Mouse (Mus musculus) intestine, embryonic 16.5 days (tissue): ENCODE measurements at regions not wholly inside any gene's neighbourhood (a gene's known extent, or its start where the extent isn't known, plus 50 kb on each side); places are given as distances from the start of the nearest gene placed in this dataset.

Experiments
- ATAC-seq: fragments of 200-750 bp; cut with Nextera tagmentation; 2 replicates; pipeline ENCODE4 v1.8.0; 2017; ENCODE audit warnings: moderate TSS enrichment, moderate library complexity
- H3K27ac ChIP-seq: fragments of 300-500 bp; sonication (generic); 2 replicates; pipeline ENCODE4 v1.5.1; 2014; ENCODE audit warnings: mild to moderate bottlenecking, low read length
- H3K27me3 ChIP-seq: fragments of 300-500 bp; sonication (generic); replicated peaks from 2 replicates; pipeline ENCODE4 v1.6.1; 2014; ENCODE audit warnings: low read length, control low read depth, mixed read lengths; ENCODE audit not compliant: control insufficient read depth, insufficient read depth
- H3K36me3 ChIP-seq: fragments of 300-500 bp; sonication (generic); 2 replicates; pipeline ENCODE4 v1.6.1; 2014; ENCODE audit warnings: low read length, control low read depth; ENCODE audit not compliant: control insufficient read depth, insufficient read depth
- H3K4me1 ChIP-seq: fragments of 300-500 bp; sonication (generic); 2 replicates; pipeline ENCODE4 v1.6.1; 2014; ENCODE audit warnings: low read length, control low read depth, mixed read lengths; ENCODE audit not compliant: control insufficient read depth, insufficient read depth
- H3K4me2 ChIP-seq: fragments of 300-500 bp; sonication (generic); 2 replicates; pipeline ENCODE4 v1.6.1; 2014; ENCODE audit warnings: low read depth, low read length, control low read depth
- H3K4me3 ChIP-seq: fragments of 300-500 bp; sonication (generic); 2 replicates; pipeline ENCODE4 v1.5.1; 2014; ENCODE audit warnings: mild to moderate bottlenecking, low read length
- H3K9ac ChIP-seq: fragments of 300-500 bp; sonication (generic); 2 replicates; pipeline ENCODE4 v1.6.1; 2014; ENCODE audit warnings: low read depth, low read length
- H3K9me3 ChIP-seq: fragments of 300-500 bp; sonication (generic); 2 replicates; pipeline ENCODE4 v1.6.1; 2016; ENCODE audit warnings: low read length, control low read depth; ENCODE audit not compliant: control insufficient read depth
- WGBS: fragments of 180-500 bp; shearing (Covaris S2); extraction: QIAGEN DNeasy Blood & Tissue Kit; methylation state at CpG from one replicate; pipeline ENCODE4 v1.1.7; 2014; 5-methylcytosine and 5-hydroxymethylcytosine counted together

DNA sequence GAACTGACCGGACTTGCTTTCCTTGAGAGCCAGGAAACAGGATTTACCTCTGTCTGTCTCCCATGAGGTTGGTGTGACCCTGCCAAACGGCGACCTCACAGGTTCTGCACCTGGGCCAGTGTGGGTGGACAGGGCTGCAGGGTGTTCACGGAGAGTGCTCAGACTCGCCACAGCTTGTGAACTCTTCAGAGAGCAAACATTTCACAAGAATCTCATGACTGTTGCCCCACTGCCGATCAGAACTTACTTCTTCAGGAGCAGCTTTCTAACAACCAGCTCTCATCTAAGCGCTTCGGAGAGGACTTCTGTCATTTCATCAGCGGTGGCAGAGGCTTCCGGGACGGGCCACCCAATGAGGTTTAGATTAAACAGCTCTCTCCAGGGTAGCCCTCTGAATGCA is 93.0 kb upstream of the Adgrl2 start:
- Histone ChIP-seq H3K36me3 (no peaks in the 10 kb centered on the region), H3K9me3 (no peaks in the 10 kb centered on the region), H3K4me2 (peak overlapping the region; percentile 26), H3K27me3 (no peaks in the 10 kb centered on the region), H3K27ac (no peak overlapping the region), H3K9ac (peak overlapping the region; percentile 49; the same call in 1 of the 2 replicates), H3K4me1 (peaks cover 30% of the 10 kb centered on the region), H3K4me3 (no peak overlapping the region)
- 35% methylated on average over 11 of the region's 11 CpGs for WGBS
- ATAC-seq = 0 out of 2 replicates have a peak, but pooled peaks have one; percentile 18

DNA sequence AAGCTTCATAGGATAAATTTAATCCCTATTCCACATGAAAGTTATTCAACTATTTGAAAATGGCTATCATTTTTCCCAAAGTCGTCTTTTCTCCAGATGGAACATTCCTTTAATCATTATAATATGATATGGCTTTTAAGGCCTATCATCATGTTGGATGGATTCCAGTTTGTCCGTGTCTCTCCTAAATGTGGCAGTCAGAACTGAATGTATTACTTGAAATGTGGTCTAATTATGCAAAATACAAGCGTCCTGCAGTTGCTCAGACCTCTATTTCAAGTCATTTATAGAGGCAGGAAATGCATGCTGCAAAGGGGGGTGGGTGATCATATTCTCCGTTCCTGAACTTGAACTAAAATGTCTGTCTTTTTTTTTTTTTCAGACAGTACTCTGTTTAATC is 88.5 kb upstream of the Adgrl2 start:
- no peaks in the 10 kb centered on the region for H3K9me3 ChIP-seq
- no peaks in the 10 kb centered on the region for H3K27me3 ChIP-seq
- H3K4me3 ChIP-seq = no peak overlapping the region
- H3K4me2 ChIP-seq = no peak overlapping the region
- no peak overlapping the region for H3K27ac ChIP-seq
- no peaks in the 10 kb centered on the region for H3K36me3 ChIP-seq
- 57% methylated on average over 4 of the region's 4 CpGs for WGBS
- no peak for ATAC-seq
- H3K4me1 ChIP-seq = peaks cover 11% of the 10 kb centered on the region; the same call in 1 of the 2 replicates
- H3K9ac ChIP-seq = no peak overlapping the region

DNA sequence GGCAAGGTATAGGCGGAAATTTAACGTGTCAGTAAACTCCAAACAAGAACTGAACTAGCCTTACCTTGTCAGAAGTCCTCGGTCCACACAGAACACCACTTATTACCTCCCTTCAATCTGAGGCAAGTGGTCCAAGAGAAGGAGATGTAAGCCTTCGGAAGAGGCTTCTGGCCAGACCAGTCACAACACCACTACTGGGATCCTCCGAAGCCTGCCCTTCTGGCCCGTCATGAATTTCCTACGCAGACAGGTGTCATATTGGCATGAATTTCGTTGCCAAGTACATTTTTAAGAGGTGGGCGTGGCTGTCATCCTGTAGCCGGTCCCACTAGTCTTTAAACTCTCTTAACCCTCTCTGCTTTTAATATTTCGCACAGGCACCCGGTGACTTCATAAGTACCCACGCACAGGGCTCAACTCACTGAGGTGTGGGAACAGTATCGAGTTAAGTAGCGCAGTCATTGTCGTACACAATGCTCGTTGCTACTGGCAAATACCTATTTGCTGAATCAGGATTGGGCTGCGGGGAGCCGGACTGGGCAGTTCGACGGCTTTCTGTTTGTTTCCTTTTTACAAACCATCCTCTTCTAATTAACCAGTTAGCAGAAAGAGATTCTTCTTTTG is 86.7 kb upstream of the Adgrl2 start:
- no peak overlapping the region for H3K4me3 ChIP-seq
- ATAC-seq = no peak
- 61% methylated on average over 21 of the region's 21 CpGs for WGBS

DNA sequence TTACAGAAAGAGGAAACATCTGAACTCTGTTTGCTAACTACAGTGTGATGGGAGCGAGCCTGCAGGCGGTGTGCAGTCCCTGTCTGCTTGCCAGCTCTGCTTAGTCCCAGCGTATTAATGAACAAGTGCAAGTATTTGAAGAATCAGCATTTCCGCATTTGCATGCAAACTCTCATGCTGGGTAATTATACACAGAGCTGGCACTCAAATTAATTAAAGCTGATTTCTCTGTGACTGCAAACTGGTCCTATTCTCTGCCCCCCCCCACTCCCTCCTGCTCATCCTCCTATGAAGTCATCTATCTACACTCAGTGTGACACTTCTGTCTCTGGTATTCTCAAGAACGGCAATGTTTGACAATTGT is 85.1 kb upstream of the Adgrl2 start:
- no peaks in the 10 kb centered on the region for H3K9me3 ChIP-seq
- H3K36me3 ChIP-seq = no peaks in the 10 kb centered on the region
- H3K9ac ChIP-seq = no peak overlapping the region
- H3K27ac ChIP-seq = no peak overlapping the region
- 53% methylated on average over 5 of the region's 5 CpGs for WGBS
- H3K27me3 ChIP-seq = no peaks in the 10 kb centered on the region
- H3K4me2 ChIP-seq = no peak overlapping the region
- no peak overlapping the region for H3K4me3 ChIP-seq
- no peak for ATAC-seq
- 0 out of 2 replicates have a peak, but pooled peaks cover 4% of the 10 kb centered on the region for H3K4me1 ChIP-seq

More for the DNA sequence above, 86.7 kb upstream of the Adgrl2 start:
- no peak overlapping the region for H3K27ac ChIP-seq
- H3K36me3 ChIP-seq = no peaks in the 10 kb centered on the region
- H3K27me3 ChIP-seq = no peaks in the 10 kb centered on the region
- H3K4me1 ChIP-seq = 0 out of 2 replicates have a peak, but pooled peaks cover 4% of the 10 kb centered on the region
- H3K4me2 ChIP-seq = peak overlapping the region; percentile 34
- no peak overlapping the region for H3K9ac ChIP-seq
- no peaks in the 10 kb centered on the region for H3K9me3 ChIP-seq

DNA sequence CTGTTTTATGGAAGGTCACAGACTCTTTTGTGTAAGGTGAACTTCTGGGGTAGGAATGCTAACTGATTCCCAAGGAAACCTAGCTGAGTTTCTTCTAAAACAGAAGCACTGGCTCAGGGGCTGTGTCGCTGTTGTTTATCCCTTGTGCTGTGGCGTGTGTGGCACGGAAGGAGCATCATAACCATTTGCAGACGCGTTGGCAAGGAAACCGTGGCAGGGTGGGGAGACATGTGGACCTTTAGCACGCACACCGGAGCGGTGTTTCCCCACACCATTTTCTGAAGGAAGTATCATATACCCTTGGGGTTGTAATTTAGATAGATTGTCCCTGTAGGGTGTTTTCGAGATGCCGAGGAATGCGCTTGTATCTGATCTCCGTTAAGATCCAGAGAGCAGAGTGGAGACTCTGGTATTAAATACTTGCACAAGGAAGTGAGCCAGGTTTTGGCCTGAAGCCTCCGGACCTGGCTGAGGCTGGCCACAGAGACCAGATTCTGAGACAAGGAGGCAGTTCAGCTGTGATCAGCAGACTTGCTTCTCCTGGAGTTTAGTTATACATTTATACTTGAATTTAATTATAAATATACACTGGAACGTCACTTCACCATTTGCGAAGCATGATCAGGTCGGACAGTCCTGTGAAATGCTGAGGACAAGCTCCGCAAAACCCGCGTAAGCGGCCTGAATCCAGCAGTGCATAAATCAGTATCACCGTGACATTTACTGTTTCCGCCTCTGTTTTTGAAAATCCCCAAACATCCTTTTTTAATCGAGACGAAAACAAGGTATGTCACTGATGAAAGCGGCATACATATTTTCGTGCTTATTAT is 84.5 kb upstream of the Adgrl2 start:
- 53% methylated on average over 27 of the region's 27 CpGs for WGBS
- ATAC-seq = no peak
- no peak overlapping the region for H3K4me2 ChIP-seq

GRCm38 (mm10) chr3:149070201-149070600 is 79.8 kb upstream of the Adgrl2 start:
- H3K27ac ChIP-seq = no peak overlapping the region
- 57% methylated on average over 7 of the region's 7 CpGs for WGBS
- H3K4me3 ChIP-seq = no peak overlapping the region
- no peak for ATAC-seq
- no peak overlapping the region for H3K9ac ChIP-seq
- no peak overlapping the region for H3K4me2 ChIP-seq
- no peaks in the 10 kb centered on the region for H3K36me3 ChIP-seq
- H3K4me1 ChIP-seq = 0 out of 2 replicates have a peak, but pooled peaks cover 4% of the 10 kb centered on the region
- no peaks in the 10 kb centered on the region for H3K9me3 ChIP-seq
- no peaks in the 10 kb centered on the region for H3K27me3 ChIP-seq

More for the DNA sequence above, 84.5 kb upstream of the Adgrl2 start:
- Histone ChIP-seq H3K27me3 (no peaks in the 10 kb centered on the region), H3K4me1 (0 out of 2 replicates have a peak, but pooled peaks cover 4% of the 10 kb centered on the region), H3K4me3 (no peak overlapping the region), H3K9ac (no peak overlapping the region), H3K27ac (no peak overlapping the region), H3K36me3 (no peaks in the 10 kb centered on the region), H3K9me3 (no peaks in the 10 kb centered on the region)

DNA sequence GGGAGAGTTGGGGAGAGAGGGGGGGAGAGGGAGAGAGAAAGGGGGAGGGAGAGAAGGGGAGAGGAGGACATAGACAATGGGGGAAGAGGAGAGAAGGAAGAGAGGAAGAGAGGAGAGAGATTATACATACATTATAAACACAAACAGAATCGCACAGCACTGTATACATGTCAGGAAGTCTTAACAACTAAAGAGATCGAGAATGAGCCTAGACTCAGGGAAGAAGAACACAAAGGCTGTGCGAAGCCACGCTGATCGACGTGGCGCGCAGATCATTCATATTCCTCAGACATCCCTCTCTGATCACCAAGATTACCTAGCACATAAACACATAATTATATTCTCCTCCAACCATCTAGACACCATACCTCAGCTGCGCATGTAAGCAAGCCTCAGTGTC is 79.1 kb upstream of the Adgrl2 start:
- H3K4me3 ChIP-seq = no peak overlapping the region
- no peak overlapping the region for H3K4me2 ChIP-seq
- H3K27ac ChIP-seq = no peak overlapping the region
- no peaks in the 10 kb centered on the region for H3K36me3 ChIP-seq
- H3K27me3 ChIP-seq = no peaks in the 10 kb centered on the region
- H3K9ac ChIP-seq = no peak overlapping the region
- no peaks in the 10 kb centered on the region for H3K9me3 ChIP-seq
- no peaks in the 10 kb centered on the region for H3K4me1 ChIP-seq
- no peak for ATAC-seq
- WGBS = 77% methylated on average over 9 of the region's 9 CpGs

- no peak for ATAC-seq
- H3K36me3 ChIP-seq = no peaks in the 10 kb centered on the region
- H3K4me2 ChIP-seq = no peak overlapping the region
- no peaks in the 10 kb centered on the region for H3K4me1 ChIP-seq
- no peaks in the 10 kb centered on the region for H3K9me3 ChIP-seq
- H3K27me3 ChIP-seq = no peaks in the 10 kb centered on the region
- H3K27ac ChIP-seq = no peak overlapping the region
- no peak overlapping the region for H3K9ac ChIP-seq
- no peak overlapping the region for H3K4me3 ChIP-seq
- WGBS = 60% methylated on average over 7 of the region's 7 CpGs
These were observed 78.5 kb upstream of the Adgrl2 start for GRCm38 (mm10) chr3:149068821-149069220.

- Histone ChIP-seq H3K27ac (no peak overlapping the region), H3K9me3 (no peaks in the 10 kb centered on the region), H3K4me3 (no peak overlapping the region), H3K36me3 (no peaks in the 10 kb centered on the region), H3K4me1 (no peaks in the 10 kb centered on the region), H3K4me2 (no peak overlapping the region), H3K9ac (no peak overlapping the region), H3K27me3 (no peaks in the 10 kb centered on the region)
- 72% methylated on average over 7 of the region's 7 CpGs for WGBS
- ATAC-seq = no peak
These were observed 77.4 kb upstream of the Adgrl2 start for GRCm38 (mm10) chr3:149067758-149068157.
